Mouse (Mus musculus): ENCODE data around the gene Tff1. TPM values are rescaled to one million over a fixed set of nuclear protein-coding genes. Genes with fewer than 3 reads are reported as not detected.
A peak's percentile ranks its signal among the peaks of the same experiment; 100 is the strongest.

Gene Tff1
- polyA plus RNA-seq (2015; fragmentation: Nextera tagmentation; extraction: Ambion mirVana): 4.3 and 7.4 TPM in 2 replicates

DNA sequence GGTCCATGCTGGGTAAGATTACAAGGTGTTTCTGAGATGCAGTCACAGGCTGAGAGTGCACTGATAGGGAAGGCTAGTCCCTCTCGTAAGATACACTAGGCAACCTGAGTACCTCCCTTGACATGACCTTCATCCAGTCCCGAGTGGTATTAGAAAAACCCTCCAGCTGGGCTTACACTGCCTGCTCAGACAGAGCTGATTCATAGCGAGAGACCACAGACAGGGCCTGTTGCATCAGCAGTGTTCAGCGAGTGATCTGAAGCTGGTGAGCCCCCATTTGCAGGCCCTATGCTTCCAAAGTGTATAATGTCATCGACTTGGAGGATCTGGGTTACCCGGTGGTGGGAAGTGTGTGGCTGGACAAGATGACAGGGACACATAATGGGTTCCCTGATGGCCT lies at the start of gene Tff1:
Tff1 (minus strand) TSS at position 151 of the 400 bp plus-strand sequence.
- DNase-seq (ENCODE audit: low spot score): no peak

DNA sequence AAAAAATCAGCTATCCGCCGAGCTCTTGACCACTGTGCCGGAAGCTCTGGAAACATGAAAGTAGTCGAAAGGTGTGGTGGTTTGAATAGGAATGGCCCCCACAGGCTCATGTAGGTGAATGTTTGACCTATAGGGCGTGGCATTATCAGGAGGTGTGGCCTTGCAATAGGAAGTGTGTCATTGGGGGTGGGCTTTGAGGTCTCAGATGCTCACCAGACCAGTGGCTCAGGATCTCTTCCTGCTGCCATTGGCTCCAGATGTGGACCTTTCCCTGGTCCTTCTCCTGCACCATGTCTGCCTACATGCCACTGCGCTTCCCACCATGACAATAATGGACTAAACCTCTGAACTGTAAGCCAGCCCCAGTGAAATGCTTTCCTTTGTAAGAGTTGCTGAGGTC lies 46.8 kb upstream of the Tff1 start:
- DNase-seq (ENCODE audit: low spot score): no peak

DNA sequence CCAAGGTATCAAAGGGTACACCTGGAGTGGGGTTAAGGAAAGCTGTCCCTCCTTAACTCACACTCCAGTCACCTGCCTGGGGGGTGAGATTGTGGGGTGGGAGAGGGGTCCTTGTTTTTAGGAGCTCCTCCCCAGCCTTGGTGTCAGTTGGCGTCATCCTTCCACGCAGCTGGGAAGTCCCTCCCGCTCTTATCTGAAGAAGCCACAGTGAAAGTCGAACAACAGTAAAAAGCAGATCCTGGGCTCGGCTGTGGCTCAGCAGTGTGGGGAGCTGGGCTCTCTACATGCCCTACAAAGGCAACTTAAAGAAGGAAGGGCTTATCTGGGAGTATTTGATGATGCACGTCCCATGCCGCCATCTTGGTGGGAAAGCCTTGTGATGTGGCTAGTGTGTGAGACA lies 45.2 kb upstream of the Tff1 start:
- peak; percentile 34 for DNase-seq (ENCODE audit: low spot score)

DNA sequence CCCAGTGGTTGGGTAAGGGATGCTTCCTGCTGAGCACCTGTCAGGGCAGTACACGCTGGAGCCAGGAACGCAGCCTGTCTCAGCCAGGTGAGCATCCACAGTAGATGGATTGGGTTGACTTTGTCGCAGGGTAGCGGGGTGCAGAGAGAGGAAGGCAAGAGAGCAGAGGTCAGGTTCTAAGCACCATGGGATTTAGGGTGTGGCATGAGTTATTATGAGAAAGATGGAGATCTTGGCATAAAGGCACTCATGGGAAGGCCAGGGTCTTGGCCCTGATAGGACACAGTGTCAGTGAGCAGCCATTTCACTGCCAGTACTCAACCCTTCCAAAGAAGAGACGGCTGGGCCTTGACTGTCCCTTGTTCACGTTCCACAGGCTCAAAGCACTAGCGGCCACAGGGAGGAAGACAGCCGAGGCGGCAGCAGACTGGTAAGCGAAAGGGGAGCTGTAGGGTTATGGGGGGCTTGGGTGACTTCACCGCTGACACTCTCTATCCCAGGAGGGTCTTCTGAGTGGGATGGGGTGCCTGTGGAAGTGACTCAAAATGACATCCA lies 44.4 kb upstream of the Tff1 start:
- DNase-seq (ENCODE audit: low spot score): peak; percentile 29

DNA sequence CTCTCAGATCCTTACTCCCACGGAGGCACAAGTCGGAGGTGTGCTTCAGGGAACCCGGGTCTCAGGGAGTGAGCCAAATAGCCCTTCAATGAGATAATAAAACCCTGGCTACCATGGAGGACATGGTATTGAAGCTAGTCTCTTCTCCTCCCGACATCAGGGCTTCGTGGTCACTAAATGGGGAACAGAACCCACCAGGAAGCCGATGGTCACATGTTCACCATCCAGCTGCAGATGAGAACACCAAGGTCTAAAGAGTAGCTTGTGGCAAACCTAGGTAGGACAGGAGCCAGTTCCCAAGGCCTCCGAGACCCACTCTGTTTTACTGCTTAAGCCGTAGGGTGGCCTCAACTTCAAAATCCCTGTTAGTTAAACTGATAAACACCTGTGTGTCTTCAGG lies 43.6 kb upstream of the Tff1 start:
- peak; percentile 26 for DNase-seq (ENCODE audit: low spot score)

DNA sequence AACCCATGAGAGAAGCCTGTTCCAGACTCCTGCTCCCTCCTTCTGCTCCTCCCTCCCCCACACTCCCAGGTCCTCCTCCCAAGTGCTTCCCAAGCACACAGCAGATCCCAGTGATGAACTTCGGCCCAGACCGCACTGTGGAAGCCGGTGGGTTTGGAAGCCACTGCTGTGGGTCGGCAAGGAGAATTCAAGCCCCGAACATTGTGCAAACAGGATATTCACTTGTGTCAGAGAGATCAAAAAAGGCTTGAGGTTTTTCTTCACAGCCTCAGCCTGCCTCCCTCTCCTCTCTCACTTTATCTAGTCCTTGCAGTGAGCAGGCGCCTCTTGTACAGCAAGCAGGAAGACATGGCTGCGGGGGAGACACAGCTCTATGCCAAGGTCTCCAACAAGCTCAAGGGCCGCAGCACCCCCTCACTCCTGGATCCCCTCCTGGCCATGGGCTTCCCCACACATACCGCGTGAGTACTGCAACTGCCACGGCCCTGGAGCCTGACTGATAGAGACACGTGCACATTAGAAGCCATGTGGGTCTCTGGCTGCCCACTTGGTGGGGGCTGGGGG lies 42.8 kb upstream of the Tff1 start, which contains the start of gene Ubash3a:
Ubash3a (plus strand) TSS at position 103 of the 564 bp plus-strand sequence.
- DNase-seq (ENCODE audit: low spot score): peak; percentile 84

DNA sequence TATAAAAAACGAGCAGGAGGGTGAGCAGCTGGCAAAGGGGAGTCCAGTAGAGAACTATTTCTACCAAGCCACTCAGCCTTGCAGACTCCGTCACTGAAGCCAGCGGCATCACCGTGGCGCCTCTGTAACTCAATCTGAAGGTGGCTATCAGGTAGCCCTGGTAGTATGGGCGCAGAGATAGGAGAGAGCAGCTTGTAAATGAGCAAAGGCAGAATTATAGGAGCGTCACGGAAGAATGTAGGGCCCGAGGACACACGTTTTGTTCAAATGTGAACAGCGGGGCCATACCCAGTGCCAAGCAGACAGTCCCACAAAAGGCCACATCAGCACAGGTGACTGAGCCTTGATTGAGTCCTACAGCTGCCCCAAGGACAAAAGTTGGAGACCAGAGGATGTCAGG lies 33.8 kb upstream of the Tff1 start, which contains the start of gene Tmprss3:
Tmprss3 (minus strand) TSS at position 101 of the 400 bp plus-strand sequence.
- DNase-seq (ENCODE audit: low spot score): no peak

DNA sequence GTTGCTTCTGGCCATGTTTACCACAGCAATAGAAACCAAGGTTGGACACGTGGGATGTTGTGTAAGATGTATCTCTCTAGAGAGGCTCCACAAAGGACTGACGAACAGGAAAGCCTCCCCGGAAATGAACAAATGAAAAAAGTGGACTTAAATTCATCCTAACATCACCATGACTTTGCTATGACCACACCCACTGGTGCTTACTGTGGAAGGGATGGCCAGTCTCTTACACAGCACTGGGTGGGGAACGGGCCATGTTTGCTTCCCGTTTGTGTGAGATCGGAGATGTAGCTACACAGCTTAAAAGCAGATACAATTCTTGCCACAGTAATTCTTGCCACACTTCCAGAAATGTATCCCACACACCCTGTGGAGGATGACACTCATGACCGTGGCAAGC lies 31.2 kb upstream of the Tff1 start:
- DNase-seq (ENCODE audit: low spot score): no peak

DNA sequence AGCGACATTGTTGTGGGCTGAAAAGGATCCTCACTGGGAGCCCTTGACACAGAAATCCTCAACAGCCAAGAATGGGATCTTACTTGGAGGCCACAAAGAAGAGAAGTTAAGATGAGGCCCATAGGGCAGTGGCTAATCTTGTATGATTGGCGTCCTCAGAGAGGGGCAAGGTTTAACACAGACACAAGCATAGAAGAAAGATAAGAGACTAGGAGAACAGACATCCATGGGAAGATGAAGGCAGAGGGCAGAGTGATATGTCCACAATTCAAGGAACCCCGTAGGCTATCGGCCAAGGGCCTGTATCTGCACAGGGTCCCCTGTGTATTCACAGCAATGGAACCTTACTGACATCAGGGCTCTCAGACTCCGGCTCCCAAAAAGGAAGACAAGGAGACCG lies 30.1 kb upstream of the Tff1 start:
- DNase-seq (ENCODE audit: low spot score): no peak

DNA sequence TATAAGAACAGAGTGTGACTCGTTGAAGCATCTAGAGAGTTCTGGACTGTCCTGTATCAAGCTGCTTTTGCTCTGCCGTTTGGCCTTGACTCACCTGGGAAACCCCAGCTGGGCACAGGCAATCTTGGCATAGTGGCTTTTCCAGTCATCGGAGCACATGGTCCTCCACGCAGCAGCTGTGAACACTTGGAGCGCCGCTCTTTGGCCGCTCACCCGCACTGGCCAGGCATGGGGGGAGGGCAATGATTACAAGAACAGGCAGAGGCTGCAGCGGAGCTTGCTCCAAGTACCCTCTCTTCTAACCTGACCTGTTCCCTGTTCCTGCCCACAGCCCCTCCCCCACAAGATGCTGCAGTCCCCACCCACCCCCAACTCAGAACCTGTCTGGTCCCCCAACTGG lies 28.3 kb upstream of the Tff1 start:
- DNase-seq (ENCODE audit: low spot score): no peak

DNA sequence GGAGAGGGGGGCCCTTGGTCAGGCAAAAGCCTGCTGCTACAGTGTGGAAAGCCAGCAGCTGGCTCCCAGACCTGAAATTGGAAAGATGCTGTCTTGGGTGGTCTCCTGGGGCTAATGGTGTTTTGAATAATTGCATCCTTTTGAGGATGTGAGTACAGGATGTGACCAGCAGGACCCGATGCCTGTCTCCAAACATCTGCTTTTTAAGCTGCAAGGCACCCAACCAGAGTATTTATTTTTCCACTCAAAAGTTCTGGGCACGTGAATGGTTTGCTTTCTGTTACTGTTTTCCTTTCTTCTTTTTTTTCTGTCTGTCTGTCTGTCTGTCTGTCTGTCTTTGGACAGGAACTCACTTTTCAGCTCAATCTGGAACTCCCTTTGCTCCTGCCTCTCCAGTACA lies 27.6 kb upstream of the Tff1 start:
- DNase-seq (ENCODE audit: low spot score): no peak

DNA sequence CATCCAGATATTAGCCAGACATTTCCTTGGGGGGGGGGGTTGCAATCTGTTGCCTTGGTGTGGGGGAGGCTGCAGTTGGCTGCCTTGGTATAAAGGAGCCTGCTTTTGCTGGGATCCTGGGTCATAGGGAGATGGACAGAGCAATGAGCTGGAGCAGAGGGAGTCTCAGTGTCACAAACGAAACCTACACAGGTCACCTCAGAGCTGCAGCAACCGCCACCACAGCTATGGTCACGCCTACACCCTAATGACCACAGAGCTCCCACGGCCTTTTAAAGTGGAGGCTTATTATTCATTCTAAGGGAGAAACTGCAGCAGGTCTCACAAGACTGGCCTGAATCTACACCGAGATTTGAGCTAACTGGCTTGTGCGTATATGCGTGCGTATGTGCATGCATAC lies 26.7 kb upstream of the Tff1 start:
- no peak for DNase-seq (ENCODE audit: low spot score)

DNA sequence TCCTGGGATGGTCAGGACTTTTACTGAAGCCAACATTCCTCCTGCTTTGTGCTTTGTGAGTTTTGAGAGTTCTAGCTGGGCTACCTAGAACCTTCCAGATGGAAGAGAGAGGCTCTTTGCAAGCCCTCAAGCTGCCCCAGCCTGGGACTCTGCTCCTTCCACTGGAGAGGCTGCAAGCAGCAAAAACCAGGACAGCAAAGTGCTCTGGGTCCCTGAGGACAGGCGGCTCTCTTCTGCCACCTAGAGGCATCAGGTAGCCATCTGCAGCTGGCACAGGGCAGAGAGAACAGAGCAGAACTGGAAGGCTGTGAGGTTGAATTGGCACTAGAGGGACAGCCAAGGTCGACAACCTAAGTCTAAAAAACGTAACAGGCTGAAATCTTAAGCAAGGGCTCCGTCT lies 22.3 kb upstream of the Tff1 start:
- DNase-seq (ENCODE audit: low spot score): peak; percentile 84

DNA sequence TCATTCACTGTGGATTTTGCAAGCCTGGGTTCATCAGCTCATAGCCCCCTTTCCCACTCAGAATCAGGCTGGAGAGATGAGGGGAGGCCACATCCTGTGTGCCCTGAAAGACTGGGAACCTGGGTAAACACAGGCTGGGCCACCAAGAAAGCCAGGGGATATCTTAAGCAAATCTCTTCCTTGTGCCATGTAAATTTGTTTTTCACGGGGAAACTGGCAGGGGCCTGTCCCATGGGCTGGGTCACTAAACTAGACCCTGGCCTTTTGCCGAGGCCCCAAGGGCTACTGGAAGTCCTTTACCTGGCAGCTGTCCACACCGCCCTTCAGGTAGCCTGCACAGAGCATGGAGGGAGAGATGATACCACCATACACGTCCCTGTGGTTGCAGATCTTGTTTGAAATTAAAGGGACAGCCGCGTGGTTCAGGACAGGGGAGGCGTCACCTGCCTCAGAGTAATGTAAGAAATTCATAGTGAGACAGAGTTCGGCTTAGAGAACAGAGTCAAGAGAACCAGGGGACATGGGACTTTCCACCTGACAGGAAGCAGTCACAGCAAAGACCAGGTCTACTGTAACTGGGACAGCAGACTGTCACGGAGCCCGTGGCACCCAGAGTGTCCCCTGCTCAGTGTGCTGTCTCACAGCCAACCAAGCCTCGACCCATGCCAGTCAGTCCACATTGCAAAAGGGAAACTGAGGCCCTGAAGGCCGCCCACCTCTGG lies 19.4 kb upstream of the Tff1 start:
- peak; percentile 52 for DNase-seq (ENCODE audit: low spot score)

DNA sequence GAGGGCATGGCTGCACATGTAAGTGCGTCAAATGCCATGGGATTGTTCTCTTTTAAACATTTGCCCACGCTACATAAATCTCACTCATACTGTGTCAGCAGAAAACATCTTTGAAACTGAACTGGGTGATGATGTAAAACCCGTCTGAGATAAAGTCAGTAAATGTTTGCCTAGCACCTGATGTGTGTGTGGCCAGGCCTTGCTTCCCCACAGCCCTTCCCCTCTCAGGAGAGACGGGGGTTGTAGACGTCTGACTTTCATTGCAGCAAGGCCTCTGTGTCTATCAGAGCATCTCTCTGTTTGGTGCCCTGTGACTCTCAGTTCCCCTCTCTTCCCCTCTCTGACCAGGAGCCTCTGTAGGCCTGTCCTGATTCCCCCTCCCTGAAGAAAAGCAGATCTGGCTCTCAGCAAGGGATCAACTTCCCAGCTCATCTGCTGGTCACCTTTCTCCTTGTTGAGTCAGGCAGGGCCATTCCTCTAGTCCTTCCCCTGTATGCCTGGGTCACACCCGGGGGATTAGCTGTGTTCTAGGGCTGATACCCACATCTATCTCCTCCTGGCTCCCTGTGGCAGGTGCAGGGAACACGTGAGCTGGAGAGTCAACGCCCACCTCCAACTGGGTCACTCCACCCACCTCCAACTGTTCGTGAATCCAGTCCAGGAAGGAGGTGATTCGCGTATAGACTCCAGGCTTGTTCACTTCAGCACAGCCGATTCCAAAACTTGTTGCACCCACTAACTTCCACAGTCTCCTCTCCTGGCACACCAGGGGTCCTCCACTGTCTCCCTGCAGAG lies 18.3 kb upstream of the Tff1 start:
- DNase-seq (ENCODE audit: low spot score): peak; percentile 58

DNA sequence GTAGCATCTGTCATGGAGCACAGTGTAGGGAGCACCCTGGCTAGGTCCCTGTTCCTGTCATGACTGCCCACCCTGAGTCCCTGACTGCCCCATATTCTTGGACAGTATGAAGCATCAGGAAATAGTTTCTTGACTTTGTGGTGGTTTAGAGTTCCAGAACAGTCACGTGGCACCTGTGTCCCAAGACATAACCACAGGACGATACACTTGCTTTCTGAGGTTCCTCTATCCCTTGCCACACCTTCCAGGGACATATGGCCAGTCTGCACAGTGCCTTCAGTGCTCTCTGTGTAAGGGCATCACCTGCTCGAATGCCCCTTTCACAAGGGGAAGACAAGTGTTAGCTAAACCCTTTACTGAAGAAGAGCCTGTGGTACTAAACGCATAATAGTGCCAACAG lies 16.4 kb upstream of the Tff1 start:
- no peak for DNase-seq (ENCODE audit: low spot score)

DNA sequence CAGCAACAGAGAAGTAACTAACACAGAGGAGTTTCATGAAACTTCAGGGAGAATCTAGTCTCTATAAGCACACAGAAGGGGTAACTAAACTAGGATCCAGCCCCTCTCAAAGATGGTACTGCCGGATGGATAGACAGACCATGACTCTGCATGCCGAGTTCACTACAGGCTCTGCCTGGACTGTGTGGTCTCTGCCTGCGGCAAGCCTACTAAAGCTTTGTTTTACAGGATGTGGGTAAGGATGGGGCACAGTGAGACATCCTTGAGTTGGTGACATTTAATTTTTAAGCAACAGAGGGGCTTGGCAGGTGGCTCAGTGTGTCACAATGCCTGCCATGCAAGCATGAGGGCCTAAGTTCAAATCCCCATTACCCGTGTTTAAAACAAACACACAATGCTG lies 11.2 kb upstream of the Tff1 start:
- peak; percentile 87 for DNase-seq (ENCODE audit: low spot score)

DNA sequence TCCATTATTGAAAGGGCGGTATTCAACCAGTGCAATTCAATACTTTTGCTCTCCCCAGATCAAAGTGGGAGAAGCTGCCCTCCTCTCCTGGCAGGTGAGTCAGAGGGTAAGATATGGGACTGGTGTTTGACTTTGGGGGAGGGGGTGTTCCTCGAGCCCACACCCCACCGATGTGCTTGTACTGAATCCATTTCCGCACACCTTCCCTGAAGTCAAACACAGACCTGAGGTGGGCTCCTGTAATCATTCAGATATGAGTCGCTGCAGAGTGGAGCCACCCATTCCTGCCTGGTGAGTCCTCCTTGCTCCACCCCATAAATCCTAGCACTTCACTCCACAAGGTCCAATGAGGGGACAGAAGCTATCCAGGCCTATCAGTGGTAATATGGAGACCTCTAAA lies 4.7 kb upstream of the Tff1 start:
- no peak for DNase-seq (ENCODE audit: low spot score)

DNA sequence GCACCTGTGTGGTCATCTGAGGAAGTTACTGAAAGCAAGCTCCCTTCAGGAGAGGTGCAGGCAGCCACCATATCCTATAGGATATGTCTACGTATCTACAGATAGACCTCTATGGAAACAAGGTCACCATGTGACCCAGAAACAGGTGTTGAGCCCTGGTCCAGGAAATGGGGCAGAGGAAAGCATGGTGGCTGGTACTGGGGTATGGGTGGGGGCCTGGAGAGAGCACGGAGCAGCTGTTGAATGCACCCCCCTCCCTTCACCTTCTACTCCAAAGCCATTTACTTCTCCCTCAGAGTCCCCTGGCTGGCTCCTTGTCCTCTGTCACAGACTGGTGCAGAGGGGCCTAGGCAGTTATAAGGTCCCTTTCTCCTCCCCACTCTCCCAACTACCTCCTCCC lies 1.3 kb downstream of the Tff1 start:
- DNase-seq (ENCODE audit: low spot score): peak; percentile 83

DNA sequence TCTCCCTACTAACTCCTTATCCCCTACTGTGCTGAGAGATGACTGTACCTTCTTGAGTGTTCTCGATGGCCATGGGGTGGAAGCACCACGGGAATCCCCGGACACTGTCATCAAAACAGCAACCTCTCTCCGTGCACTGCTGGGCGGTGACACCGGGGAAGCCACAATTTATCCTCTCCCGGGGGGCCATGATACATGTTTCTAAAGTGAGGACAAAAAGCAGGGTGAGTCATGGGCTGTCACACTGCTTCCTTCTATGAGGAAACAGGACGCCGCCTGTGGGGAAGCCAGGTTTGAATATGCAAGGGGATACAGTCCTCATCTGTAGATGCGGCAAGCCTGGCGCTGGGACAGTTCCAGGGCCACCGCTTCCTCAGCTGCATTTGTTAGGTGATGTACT lies 2.5 kb downstream of the Tff1 start:
- DNase-seq (ENCODE audit: low spot score): no peak

DNA sequence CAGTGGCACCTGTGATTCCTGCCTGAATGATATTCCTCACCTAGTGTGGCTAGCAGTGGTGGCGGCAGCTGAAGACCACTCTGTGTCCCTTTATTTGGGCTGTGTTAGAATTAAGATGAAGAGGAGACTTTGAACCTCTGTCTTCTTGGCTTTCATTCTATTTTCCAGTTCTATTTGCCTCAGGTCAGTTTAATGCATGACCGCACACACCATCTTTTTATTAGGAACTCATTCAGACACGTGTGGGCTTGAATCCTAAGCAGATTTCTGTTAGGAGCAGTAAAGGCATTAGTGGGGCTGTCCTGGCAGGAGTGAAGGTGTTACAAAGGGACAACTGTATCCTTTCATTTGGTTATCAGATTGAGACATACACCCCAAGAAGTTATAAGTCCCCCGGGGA lies 4.8 kb downstream of the Tff1 start:
- no peak for DNase-seq (ENCODE audit: low spot score)

DNA sequence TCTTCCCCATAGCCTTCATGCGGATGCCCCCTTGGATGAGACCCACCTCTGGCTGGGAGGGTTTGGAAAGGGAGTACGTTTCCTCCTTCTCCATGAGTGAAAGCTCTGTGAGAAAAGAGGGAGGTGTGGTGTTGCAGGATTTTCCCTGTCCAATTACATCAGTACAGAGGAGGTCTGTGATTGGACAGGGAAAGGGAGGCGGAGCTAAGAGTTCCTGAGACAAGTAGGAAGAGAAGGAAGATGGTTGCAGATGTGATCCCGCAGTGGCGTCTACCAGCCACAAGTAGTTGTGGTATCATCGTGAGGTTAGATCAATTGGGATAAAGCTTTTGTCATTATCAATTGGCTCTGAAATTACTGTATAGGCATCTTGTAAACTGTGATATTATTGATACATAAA lies 7.2 kb downstream of the Tff1 start:
- DNase-seq (ENCODE audit: low spot score): no peak

Measured in thymus, postnatal 0 days (tissue).